Mouse (Mus musculus): ENCODE results near the gene Trat1. TPM values are rescaled to one million over a fixed set of nuclear protein-coding genes. Genes with fewer than 3 reads are reported as not detected.

The Trat1 gene
- total RNA-seq (2021): under 1 TPM; 0.08 to 0.44 TPM

GRCm38 (mm10) chr16:48771971-48772445 lies at the start of gene Trat1:
Trat1 (minus strand) TSS chr16:48772021.
- intact Hi-C loops (cut with DNase I): no loop called here
- no peak for DNase-seq

GRCm38 (mm10) chr16:48818524-48818923 lies 46.7 kb upstream of the Trat1 start:
- intact Hi-C loops (cut with DNase I): no loop called here

GRCm38 (mm10) chr16:48816695-48817094 lies 44.9 kb upstream of the Trat1 start, which contains the start of gene Retnlb:
Retnlb (plus strand) TSS chr16:48816856.
- no peak for DNase-seq
- intact Hi-C loops (cut with DNase I): no loop called here

More at GRCm38 (mm10) chr16:48818524-48818923, 46.7 kb upstream of the Trat1 start:
- DNase-seq: no peak

GRCm38 (mm10) chr16:48811881-48812436 lies 40.1 kb upstream of the Trat1 start:
- intact Hi-C loops (cut with DNase I): no loop called here
- no peak for DNase-seq

GRCm38 (mm10) chr16:48809374-48809773 lies 37.6 kb upstream of the Trat1 start:
- DNase-seq: peak; percentile 3
- intact Hi-C loops (cut with DNase I): no loop called here

GRCm38 (mm10) chr16:48806521-48806920 lies 34.7 kb upstream of the Trat1 start:
- intact Hi-C loops (cut with DNase I): no loop called here
- DNase-seq: no peak

- DNase-seq: no peak
- intact Hi-C loops (cut with DNase I): no loop called here
Observed at GRCm38 (mm10) chr16:48805412-48805811, 33.6 kb upstream of the Trat1 start.

- intact Hi-C loops (cut with DNase I): no loop called here
- DNase-seq: no peak
Observed at GRCm38 (mm10) chr16:48800906-48801305, 29.1 kb upstream of the Trat1 start.

- intact Hi-C loops (cut with DNase I): no loop called here
- no peak for DNase-seq
Observed at GRCm38 (mm10) chr16:48799470-48799869, 27.6 kb upstream of the Trat1 start.

- intact Hi-C loops (cut with DNase I): no loop called here
- DNase-seq: no peak
Observed at GRCm38 (mm10) chr16:48798285-48798684, 26.5 kb upstream of the Trat1 start.

GRCm38 (mm10) chr16:48788704-48789185 lies 16.9 kb upstream of the Trat1 start:
- DNase-seq: no peak
- intact Hi-C loops (cut with DNase I): no loop called here

GRCm38 (mm10) chr16:48786258-48786657 lies 14.4 kb upstream of the Trat1 start:
- DNase-seq: no peak
- intact Hi-C loops (cut with DNase I): no loop called here

- intact Hi-C loops (cut with DNase I): no loop called here
- DNase-seq: no peak
Observed at GRCm38 (mm10) chr16:48777254-48777653, 5.4 kb upstream of the Trat1 start.

- intact Hi-C loops (cut with DNase I): no loop called here
- DNase-seq: no peak
Observed at GRCm38 (mm10) chr16:48769183-48769582, 2.6 kb downstream of the Trat1 start.

- intact Hi-C loops (cut with DNase I): no loop called here
- no peak for DNase-seq
Observed at GRCm38 (mm10) chr16:48760643-48761481, 11.0 kb downstream of the Trat1 start.

GRCm38 (mm10) chr16:48750145-48750827 lies 21.5 kb downstream of the Trat1 start:
- intact Hi-C loops (cut with DNase I): no loop called here
- DNase-seq: peak; percentile 2

GRCm38 (mm10) chr16:48745418-48745817 lies 26.4 kb downstream of the Trat1 start:
- intact Hi-C loops (cut with DNase I): no loop called here
- no peak for DNase-seq

- no peak for DNase-seq
- intact Hi-C loops (cut with DNase I): no loop called here
Observed at GRCm38 (mm10) chr16:48745011-48745410, 26.8 kb downstream of the Trat1 start.

- intact Hi-C loops (cut with DNase I): no loop called here
Observed at GRCm38 (mm10) chr16:48741549-48741948, 30.3 kb downstream of the Trat1 start.

GRCm38 (mm10) chr16:48739974-48740373 lies 31.8 kb downstream of the Trat1 start:
- intact Hi-C loops (cut with DNase I): no loop called here
- no peak for DNase-seq

More at GRCm38 (mm10) chr16:48741549-48741948, 30.3 kb downstream of the Trat1 start:
- DNase-seq: no peak

- DNase-seq: no peak
- intact Hi-C loops (cut with DNase I): no loop called here
Observed at GRCm38 (mm10) chr16:48738429-48738828, 33.4 kb downstream of the Trat1 start.

Data from left cerebral cortex, postnatal 4 days (tissue).